Mouse (Mus musculus) liver, embryonic 12.5 days (tissue): ENCODE data around the gene D5Ertd579e. TPM values are rescaled to one million over a fixed set of nuclear protein-coding genes. Genes with fewer than 3 reads are reported as not detected.
"Not testable (repeated sequence)": the region's sequence is repeated elsewhere in the genome, so short reads cannot be mapped to it uniquely, and the experiment has no call there.

ENCODE experiments used
- ATAC-seq: fragments of 200-750 bp; cut with Nextera tagmentation; 2 replicates; pipeline ENCODE4 v1.8.0; 2017; ENCODE audit warnings: moderate number of reproducible peaks, mild to moderate bottlenecking, moderate library complexity
- H3K27ac ChIP-seq: fragments of 300-500 bp; sonication (generic); 2 replicates; pipeline ENCODE4 v1.5.1; 2016; ENCODE audit warnings: mild to moderate bottlenecking
- H3K27me3 ChIP-seq: fragments of 300-500 bp; sonication (generic); replicated peaks from 2 replicates; pipeline ENCODE4 v1.6.1; 2016; ENCODE audit warnings: mild to moderate bottlenecking, moderate library complexity
- H3K36me3 ChIP-seq: fragments of 300-500 bp; sonication (generic); 2 replicates; pipeline ENCODE4 v1.6.1; 2016; ENCODE audit warnings: mild to moderate bottlenecking, moderate library complexity
- H3K4me1 ChIP-seq: fragments of 300-500 bp; sonication (generic); 2 replicates; pipeline ENCODE4 v1.6.1; 2016
- H3K4me2 ChIP-seq: fragments of 300-500 bp; sonication (generic); 2 replicates; pipeline ENCODE4 v1.6.1; 2016; ENCODE audit warnings: mild to moderate bottlenecking, moderate library complexity
- H3K4me3 ChIP-seq: fragments of 300-500 bp; sonication (generic); 2 replicates; pipeline ENCODE4 v1.5.1; 2016; ENCODE audit warnings: mild to moderate bottlenecking, moderate library complexity
- H3K9ac ChIP-seq: fragments of 300-500 bp; sonication (generic); 2 replicates; pipeline ENCODE4 v1.6.1; 2016; ENCODE audit warnings: mild to moderate bottlenecking, moderate library complexity
- H3K9me3 ChIP-seq: fragments of 300-500 bp; sonication (generic); replicated peaks from 2 replicates; pipeline ENCODE4 v1.6.1; 2016; ENCODE audit warnings: mild to moderate bottlenecking, moderate library complexity
- WGBS: fragments of 180-500 bp; shearing (Covaris S2); methylation state at CpG from one replicate; pipeline ENCODE4 v1.1.7; 2016; ENCODE audit not compliant: insufficient replicate concordance; 5-methylcytosine and 5-hydroxymethylcytosine counted together
- polyA plus RNA-seq: library from polyadenylated mRNA; unstranded; fragments of >200 nt; fragmentation: Nextera tagmentation; extraction: Ambion mirVana; gene quantifications from 2 replicates; pipeline ENCODE4 v1.2.1, GENCODE M21; 2016

D5Ertd579e gene
- polyA plus RNA-seq, 1 experiment from 2014 or later = 28.5 TPM

DNA sequence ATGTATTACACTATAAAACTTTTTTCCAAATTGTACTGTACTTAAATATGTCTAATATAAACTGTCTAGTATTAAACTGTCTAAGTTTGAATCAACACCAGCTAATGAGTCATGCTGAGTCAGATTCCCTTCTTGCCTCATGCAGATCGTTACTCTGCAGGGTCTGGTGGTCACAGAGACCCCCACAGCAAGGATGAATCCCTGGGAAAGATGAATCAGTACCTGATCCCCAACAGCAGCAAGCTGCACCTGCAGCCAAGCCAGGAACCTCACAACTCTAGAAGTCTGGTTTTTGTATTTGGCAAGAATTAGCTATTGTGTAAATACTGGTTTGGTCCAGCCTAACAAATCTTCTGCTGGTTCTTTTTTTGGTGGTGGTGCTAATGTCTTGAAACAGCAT is 20.4 kb downstream of the D5Ertd579e start:
- Histone ChIP-seq H3K4me1 (peaks cover 48% of the 10 kb centered on the region), H3K4me3 (no peak overlapping the region), H3K4me2 (no peak overlapping the region), H3K27ac (0 out of 2 replicates have a peak overlapping the region, but pooled peaks have one; percentile 56), H3K27me3 (no peaks in the 10 kb centered on the region), H3K9ac (no peak overlapping the region), H3K36me3 (peaks cover 26% of the 10 kb centered on the region), H3K9me3 (no peaks in the 10 kb centered on the region)
- 0 out of 2 replicates have a peak, but pooled peaks have one; percentile 50 for ATAC-seq
- WGBS = 68% methylated on average over 1 of the region's 1 CpGs

DNA sequence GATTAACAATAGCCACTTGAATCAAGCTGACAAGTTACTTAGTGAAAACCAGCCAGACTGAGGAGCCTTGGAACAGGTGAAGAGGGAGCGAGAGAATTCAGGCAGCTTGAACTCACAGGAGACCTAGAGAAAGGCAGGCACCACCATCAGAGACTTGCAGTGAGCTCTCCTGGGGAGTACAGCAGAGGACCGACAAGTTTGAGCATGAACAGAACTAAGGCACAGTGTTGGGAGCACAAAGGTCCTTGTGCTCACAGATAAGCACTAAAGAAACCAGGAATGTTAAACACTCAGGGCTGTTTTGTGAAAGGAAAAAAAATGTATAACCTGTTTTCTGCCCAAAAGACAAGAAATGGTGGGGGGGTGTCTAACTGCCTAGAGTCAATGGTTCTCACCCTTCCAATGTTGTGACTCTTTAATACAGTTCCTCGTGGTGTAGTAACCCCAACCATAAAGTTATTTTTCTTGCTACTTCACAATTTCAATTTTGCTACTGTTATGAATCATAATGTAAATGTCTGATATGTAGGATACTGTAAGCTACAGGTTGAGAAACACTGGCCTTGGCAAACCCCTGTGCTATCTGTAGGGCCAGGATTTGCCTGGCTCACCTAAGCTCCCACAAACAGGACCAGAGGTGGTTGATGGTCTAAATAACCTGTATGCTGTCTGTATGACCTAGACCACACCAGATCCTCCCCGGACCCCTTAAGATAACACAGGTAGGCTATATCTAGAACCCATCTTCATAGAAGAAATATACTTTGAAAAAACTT is 21.0 kb downstream of the D5Ertd579e start:
- Histone ChIP-seq H3K27me3 (no peaks in the 10 kb centered on the region), H3K9ac (no peak overlapping the region), H3K36me3 (peaks cover 32% of the 10 kb centered on the region), H3K4me2 (no peak overlapping the region), H3K4me3 (no peak overlapping the region), H3K4me1 (peaks cover 47% of the 10 kb centered on the region), H3K27ac (peak overlapping the region; percentile 56; the same call in 1 of the 2 replicates), H3K9me3 (no peaks in the 10 kb centered on the region)
- WGBS = 71% methylated on average over 4 of the region's 4 CpGs
- ATAC-seq = no peak

GRCm38 (mm10) chr5:36669021-36670008 is 26.5 kb downstream of the D5Ertd579e start:
- 39% methylated on average over 7 of the region's 7 CpGs for WGBS

DNA sequence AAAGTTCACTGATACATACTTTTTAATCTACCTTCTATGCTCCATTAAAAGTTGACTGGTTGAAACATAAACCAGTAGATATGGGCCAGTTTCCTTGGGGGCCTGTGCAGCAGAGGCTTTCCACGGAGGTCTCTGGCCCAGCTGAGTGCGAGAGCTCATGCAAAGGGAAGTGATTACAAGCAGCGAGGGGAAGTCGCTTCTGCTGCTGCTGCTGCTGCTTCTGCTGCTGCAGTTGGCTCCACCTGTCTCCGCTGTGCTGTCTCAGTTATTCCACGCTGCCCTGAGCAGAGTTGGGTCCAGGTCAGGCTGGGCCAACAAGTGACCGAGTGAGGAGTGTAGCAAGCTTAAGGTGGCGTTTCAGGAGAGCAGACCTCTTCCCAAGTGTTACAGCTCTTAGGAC is 27.3 kb downstream of the D5Ertd579e start:
- Histone ChIP-seq H3K36me3 (peaks cover 73% of the 10 kb centered on the region), H3K9ac (no peak overlapping the region), H3K27me3 (no peaks in the 10 kb centered on the region), H3K4me3 (no peak overlapping the region), H3K4me2 (no peak overlapping the region), H3K4me1 (peaks cover 19% of the 10 kb centered on the region), H3K9me3 (no peaks in the 10 kb centered on the region), H3K27ac (no peak overlapping the region)
- 0 out of 2 replicates have a peak, but pooled peaks have one; percentile 32 for ATAC-seq
- WGBS = 57% methylated on average over 8 of the region's 8 CpGs

More at GRCm38 (mm10) chr5:36669021-36670008, 26.5 kb downstream of the D5Ertd579e start:
- H3K27me3 ChIP-seq = no peaks in the 10 kb centered on the region
- no peak overlapping the region for H3K9ac ChIP-seq
- peaks cover 15% of the 10 kb centered on the region; the same call in 1 of the 2 replicates for H3K4me1 ChIP-seq
- no peak overlapping the region for H3K4me3 ChIP-seq
- H3K9me3 ChIP-seq = no peaks in the 10 kb centered on the region
- H3K4me2 ChIP-seq = no peak overlapping the region
- H3K27ac ChIP-seq = no peak overlapping the region
- H3K36me3 ChIP-seq = peaks cover 78% of the 10 kb centered on the region
- peak; percentile 37; the same call in 1 of the 2 replicates for ATAC-seq

DNA sequence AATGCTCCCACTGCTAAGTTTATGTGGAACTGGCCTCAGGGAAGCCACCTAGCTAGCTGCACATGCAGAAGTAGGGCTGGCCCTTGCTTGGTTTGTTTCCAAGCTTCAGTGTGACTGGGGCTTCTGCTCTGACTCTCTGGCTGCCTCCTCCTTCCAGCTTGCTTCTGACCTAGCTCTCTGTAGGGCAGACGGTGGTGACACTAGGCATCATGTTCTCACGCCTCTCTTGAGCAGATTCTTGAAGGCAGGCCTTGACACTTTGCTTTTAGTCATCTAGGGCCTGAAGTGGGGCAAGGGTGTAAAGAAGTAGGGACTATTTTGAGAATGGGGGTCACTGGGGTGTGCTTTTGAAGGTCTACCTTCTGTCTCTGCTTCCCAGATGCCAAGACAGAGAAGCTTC is 27.8 kb downstream of the D5Ertd579e start:
- 79% methylated on average over 2 of the region's 2 CpGs for WGBS
- not testable (repeated sequence) for H3K27ac ChIP-seq, H3K9ac ChIP-seq, H3K9me3 ChIP-seq, ATAC-seq, H3K27me3 ChIP-seq, H3K4me3 ChIP-seq, H3K4me2 ChIP-seq
- H3K4me1 ChIP-seq = peaks cover 25% of the 10 kb centered on the region
- H3K36me3 ChIP-seq = peaks cover 70% of the 10 kb centered on the region

GRCm38 (mm10) chr5:36667165-36667564 is 28.7 kb downstream of the D5Ertd579e start:
- 84% methylated on average over 5 of the region's 5 CpGs for WGBS
- no peaks in the 10 kb centered on the region for H3K27me3 ChIP-seq
- H3K9ac ChIP-seq = no peak overlapping the region
- H3K36me3 ChIP-seq = peaks cover 68% of the 10 kb centered on the region
- no peak overlapping the region for H3K27ac ChIP-seq
- H3K9me3 ChIP-seq = no peaks in the 10 kb centered on the region
- H3K4me1 ChIP-seq = peaks cover 28% of the 10 kb centered on the region
- ATAC-seq = no peak
- H3K4me2 ChIP-seq = no peak overlapping the region
- no peak overlapping the region for H3K4me3 ChIP-seq

- not testable (repeated sequence) for H3K27ac ChIP-seq, H3K4me3 ChIP-seq, H3K4me2 ChIP-seq, H3K9ac ChIP-seq, H3K27me3 ChIP-seq, H3K9me3 ChIP-seq, ATAC-seq
- Histone ChIP-seq H3K4me1 (peaks cover 28% of the 10 kb centered on the region), H3K36me3 (peaks cover 64% of the 10 kb centered on the region)
- WGBS = 81% methylated on average over 2 of the region's 2 CpGs
Measured at GRCm38 (mm10) chr5:36666699-36667098, 29.1 kb downstream of the D5Ertd579e start.

DNA sequence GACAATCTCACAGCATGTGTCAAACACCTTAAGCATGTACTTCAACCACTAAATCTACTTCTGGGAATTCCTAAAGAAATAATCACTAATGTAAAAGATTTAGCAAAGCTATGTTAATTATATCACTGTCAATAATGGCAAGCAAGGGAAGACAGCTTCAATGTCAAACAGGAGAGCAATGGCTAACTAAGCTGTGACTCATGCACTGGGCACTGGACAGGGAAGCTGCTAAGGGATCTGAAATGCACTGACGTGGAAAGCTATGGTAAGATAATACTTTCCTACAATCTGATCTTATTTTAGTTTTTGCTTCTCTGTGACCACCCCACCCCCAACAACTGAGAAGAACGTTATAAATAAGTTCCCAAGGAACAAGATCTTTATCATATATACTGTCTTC is 32.5 kb downstream of the D5Ertd579e start:
- H3K36me3 ChIP-seq = peaks cover 34% of the 10 kb centered on the region
- no peaks in the 10 kb centered on the region for H3K9me3 ChIP-seq
- no peak overlapping the region for H3K27ac ChIP-seq
- no peak overlapping the region for H3K4me3 ChIP-seq
- WGBS = 37% methylated on average over 2 of the region's 2 CpGs
- no peak overlapping the region for H3K9ac ChIP-seq
- no peak for ATAC-seq
- H3K4me1 ChIP-seq = peaks cover 13% of the 10 kb centered on the region; the same call in 1 of the 2 replicates
- H3K4me2 ChIP-seq = no peak overlapping the region
- H3K27me3 ChIP-seq = no peaks in the 10 kb centered on the region

DNA sequence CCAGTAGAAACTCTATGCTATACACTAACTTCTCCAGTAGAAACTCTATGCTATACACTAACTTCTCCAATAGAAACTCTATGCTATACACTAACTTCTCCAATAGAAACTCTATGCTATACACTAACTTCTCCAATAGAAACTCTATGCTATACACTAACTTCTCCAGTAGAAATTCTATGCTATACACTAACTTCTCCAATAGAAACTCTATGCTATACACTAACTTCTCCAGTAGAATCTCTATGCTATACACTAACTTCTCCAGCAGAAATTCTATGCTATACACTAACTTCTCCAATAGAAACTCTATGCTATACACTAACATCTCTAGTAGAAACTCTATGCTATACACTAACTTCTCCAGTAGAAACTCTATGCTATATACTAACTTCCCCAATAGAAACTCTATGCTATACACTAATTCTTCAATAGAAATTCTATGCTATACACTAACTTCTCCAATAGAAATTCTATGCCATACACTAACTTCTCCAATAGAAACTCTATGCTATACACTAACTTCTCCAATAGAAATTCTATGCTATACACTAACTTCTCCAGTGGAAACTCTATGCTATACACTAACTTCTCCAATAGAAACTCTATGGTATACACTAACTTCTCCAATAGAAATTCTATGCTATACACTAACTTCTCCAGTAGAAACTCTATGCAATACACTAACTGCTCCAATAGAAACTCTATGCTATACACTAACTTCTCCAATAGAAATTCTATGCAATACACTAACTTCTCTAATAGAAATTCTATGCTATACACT is 34.7 kb downstream of the D5Ertd579e start:
- not testable (repeated sequence) for H3K27ac ChIP-seq, H3K9ac ChIP-seq, H3K9me3 ChIP-seq, ATAC-seq, H3K4me2 ChIP-seq, H3K4me3 ChIP-seq, H3K27me3 ChIP-seq
- H3K36me3 ChIP-seq = peaks cover 19% of the 10 kb centered on the region; the same call in 1 of the 2 replicates
- H3K4me1 ChIP-seq = peaks cover 13% of the 10 kb centered on the region; the same call in 1 of the 2 replicates

DNA sequence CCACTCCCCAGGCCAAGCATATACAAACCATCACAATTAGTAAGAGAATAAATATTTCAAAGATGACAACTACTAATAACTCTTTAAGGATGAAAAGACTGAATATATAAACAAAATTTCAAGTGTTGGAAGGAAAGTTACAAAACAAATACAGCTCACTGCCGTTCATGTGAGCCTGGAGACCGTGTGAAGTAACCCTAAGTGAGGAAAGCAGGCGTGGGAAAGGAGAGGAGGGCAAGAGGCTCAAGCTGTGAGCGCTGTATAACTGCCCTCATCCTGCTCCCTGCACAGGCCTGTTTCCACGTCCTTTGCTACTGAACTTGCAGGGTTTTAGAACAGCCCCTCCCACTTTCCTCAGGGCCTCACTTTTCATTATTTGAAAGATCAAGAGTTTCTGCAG is 70.2 kb downstream of the D5Ertd579e start:
- H3K27me3 ChIP-seq = no peaks in the 10 kb centered on the region
- WGBS = 77% methylated on average over 5 of the region's 5 CpGs
- no peaks in the 10 kb centered on the region for H3K9me3 ChIP-seq
- no peak overlapping the region for H3K4me3 ChIP-seq
- no peak overlapping the region for H3K27ac ChIP-seq
- H3K36me3 ChIP-seq = peaks cover 58% of the 10 kb centered on the region
- no peak for ATAC-seq
- H3K9ac ChIP-seq = no peak overlapping the region; the same call in 1 of the 2 replicates
- peaks cover 55% of the 10 kb centered on the region for H3K4me1 ChIP-seq
- no peak overlapping the region for H3K4me2 ChIP-seq

DNA sequence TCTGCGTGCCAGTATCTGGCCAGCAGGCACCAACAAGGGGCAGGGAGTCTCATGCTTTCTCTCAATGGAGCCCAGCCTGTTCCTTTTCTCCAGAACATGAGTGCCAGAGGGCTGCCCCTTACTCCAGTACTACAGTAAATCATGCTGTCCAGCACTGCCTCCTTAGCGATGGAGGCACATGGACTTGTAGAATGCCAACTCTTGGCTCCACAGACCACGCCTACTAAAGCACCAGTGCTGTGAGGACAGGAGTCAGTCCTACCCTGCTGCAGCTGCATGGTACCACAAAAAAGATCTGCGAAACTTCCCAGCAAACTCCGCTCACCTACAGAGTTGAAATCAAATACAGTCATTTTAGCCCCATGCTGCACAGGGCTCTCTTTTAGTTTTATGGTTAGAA is 72.2 kb downstream of the D5Ertd579e start:
- Histone ChIP-seq H3K27me3 (no peaks in the 10 kb centered on the region), H3K9ac (peak overlapping the region; percentile 37; the same call in 1 of the 2 replicates), H3K4me1 (peaks cover 75% of the 10 kb centered on the region), H3K4me2 (no peak overlapping the region), H3K9me3 (no peaks in the 10 kb centered on the region), H3K36me3 (peaks cover 54% of the 10 kb centered on the region), H3K4me3 (no peak overlapping the region), H3K27ac (peak overlapping the region; percentile 99)
- no peak for ATAC-seq
- 83% methylated on average over 5 of the region's 5 CpGs for WGBS
